Mouse (Mus musculus): ENCODE data around the gene Cd40lg. TPM values are rescaled to one million over a fixed set of nuclear protein-coding genes. Genes with fewer than 3 reads are reported as not detected.

The Cd40lg gene
- total and polyA plus RNA-seq, 2 experiments from 2014 or later, result not detected

DNA sequence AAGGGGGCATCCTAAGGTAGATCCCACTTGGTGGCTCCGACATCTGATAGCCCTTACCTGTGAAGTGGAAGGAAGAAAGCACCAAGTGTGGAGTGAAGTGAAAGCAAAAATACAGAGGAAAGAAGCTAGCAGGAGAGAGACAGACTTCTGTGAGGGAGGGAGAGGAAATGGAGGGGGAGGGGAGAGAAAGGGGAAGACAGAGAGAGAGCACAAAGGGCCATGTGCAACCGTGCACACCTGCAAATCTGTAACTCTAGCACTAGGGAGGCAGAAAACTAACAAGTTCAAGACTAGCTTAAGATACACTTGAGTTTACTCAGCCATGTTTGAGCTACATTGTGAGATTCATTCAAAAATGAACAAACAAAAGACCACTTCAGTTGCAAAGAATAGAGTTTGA lies 16.2 kb downstream of the Cd40lg start:
- no peak overlapping the region for H3K27ac ChIP-seq (ENCODE audit: low read depth)
- H3K36me3 ChIP-seq (replicated peaks; ENCODE audit: control insufficient read depth, insufficient read depth, low read length), result no peaks in the 10 kb centered on the region; the same call in 1 of the 2 replicates
- no peak overlapping the region for H3K4me3 ChIP-seq (ENCODE audit: low read depth, low read length)
- H3K4me1 ChIP-seq (ENCODE audit: control insufficient read depth, insufficient read depth), result no peaks in the 10 kb centered on the region
- DNase-seq (ENCODE audit: low spot score) (no peak), ATAC-seq (ENCODE audit: insufficient read depth, low read depth) (no peak)
- WGBS, result 57% methylated on average over 2 of the region's 2 CpGs
- no peaks in the 10 kb centered on the region for H3K9me3 ChIP-seq (replicated peaks; ENCODE audit: control insufficient read depth, low read length)
- no peak for TF ChIP-seq EP300 (IDR thresholded peaks at IDR 0.05; ENCODE audit: low read depth)
- no peak for TF ChIP-seq CTCF (IDR thresholded peaks at IDR 0.05; ENCODE audit: low read depth)
- no peak overlapping the region for H3K4me2 ChIP-seq (ENCODE audit: low read depth, low read length)
- no peaks in the 10 kb centered on the region for H3K27me3 ChIP-seq (ENCODE audit: control insufficient read depth, insufficient read depth, low read length)
- no peak overlapping the region for H3K9ac ChIP-seq (replicated peaks; ENCODE audit: low read depth, low read length)

DNA sequence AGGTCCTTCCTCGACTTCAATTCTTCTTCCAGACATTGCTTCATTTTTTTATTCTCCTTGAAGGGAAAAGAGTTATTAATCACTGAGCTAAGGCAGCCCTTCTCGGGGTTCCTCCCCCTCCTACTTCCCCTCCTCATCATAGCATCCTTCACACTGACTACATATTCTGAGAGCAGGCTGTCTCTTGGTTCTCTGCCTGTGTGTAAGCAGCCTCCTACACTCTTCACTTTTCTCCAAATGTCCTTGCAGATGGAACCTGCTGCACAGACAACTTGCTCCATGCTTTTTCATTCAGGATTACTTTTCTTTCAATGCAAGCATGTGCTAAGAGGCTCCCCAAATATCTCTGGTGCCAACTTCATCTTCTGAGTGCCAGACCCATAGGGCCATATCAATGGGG lies 21.7 kb downstream of the Cd40lg start:
- Histone ChIP-seq H3K36me3 (replicated peaks; ENCODE audit: control insufficient read depth, insufficient read depth, low read length) (peaks cover 6% of the 10 kb centered on the region), H3K27me3 (ENCODE audit: control insufficient read depth, insufficient read depth, low read length) (no peaks in the 10 kb centered on the region), H3K27ac (ENCODE audit: low read depth) (no peak overlapping the region), H3K9me3 (replicated peaks; ENCODE audit: control insufficient read depth, low read length) (no peaks in the 10 kb centered on the region), H3K4me3 (ENCODE audit: low read depth, low read length) (no peak overlapping the region), H3K4me2 (ENCODE audit: low read depth, low read length) (no peak overlapping the region), H3K4me1 (ENCODE audit: control insufficient read depth, insufficient read depth) (no peaks in the 10 kb centered on the region), H3K9ac (replicated peaks; ENCODE audit: low read depth, low read length) (no peak overlapping the region)
- ATAC-seq (ENCODE audit: insufficient read depth, low read depth) (no peak), DNase-seq (ENCODE audit: low spot score) (no peak)
- 43% methylated on average over 2 of the region's 2 CpGs for whole genome bisulfite sequencing
- TF ChIP-seq CTCF (IDR thresholded peaks at IDR 0.05; ENCODE audit: low read depth) (no peak), EP300 (IDR thresholded peaks at IDR 0.05; ENCODE audit: low read depth) (no peak)

DNA sequence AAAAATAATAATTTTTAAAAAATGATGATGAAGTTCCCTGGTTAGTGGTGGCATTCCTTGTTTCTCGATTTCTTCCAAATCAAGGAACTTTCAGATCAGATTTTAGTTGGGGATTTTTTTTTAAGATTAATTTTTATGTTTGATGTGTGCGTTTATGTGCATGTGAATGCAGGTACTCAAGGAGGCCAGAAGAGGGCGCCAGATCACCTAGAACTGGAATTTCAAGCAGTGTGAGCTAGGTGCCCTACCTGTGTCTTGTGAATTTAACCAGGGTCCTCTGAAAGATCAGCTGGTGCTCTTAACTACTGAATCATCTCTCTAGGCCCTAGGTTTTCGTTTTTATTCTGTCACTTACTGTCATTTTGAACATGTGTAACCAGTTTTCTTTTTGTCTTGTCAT lies 24.0 kb downstream of the Cd40lg start:
- Histone ChIP-seq H3K27ac (ENCODE audit: low read depth) (no peak overlapping the region), H3K9me3 (replicated peaks; ENCODE audit: control insufficient read depth, low read length) (no peaks in the 10 kb centered on the region), H3K9ac (replicated peaks; ENCODE audit: low read depth, low read length) (no peak overlapping the region), H3K27me3 (ENCODE audit: control insufficient read depth, insufficient read depth, low read length) (no peaks in the 10 kb centered on the region), H3K36me3 (replicated peaks; ENCODE audit: control insufficient read depth, insufficient read depth, low read length) (peaks cover 6% of the 10 kb centered on the region), H3K4me2 (ENCODE audit: low read depth, low read length) (no peak overlapping the region), H3K4me3 (ENCODE audit: low read depth, low read length) (no peak overlapping the region), H3K4me1 (ENCODE audit: control insufficient read depth, insufficient read depth) (no peaks in the 10 kb centered on the region)
- WGBS, result 56% methylated on average over 4 of the region's 4 CpGs
- peak; percentile 30 for TF ChIP-seq CTCF (IDR thresholded peaks at IDR 0.05; ENCODE audit: low read depth)
- TF ChIP-seq EP300 (IDR thresholded peaks at IDR 0.05; ENCODE audit: low read depth), result no peak
- no peak for DNase-seq (ENCODE audit: low spot score)
- ATAC-seq (ENCODE audit: insufficient read depth, low read depth), result no peak

DNA sequence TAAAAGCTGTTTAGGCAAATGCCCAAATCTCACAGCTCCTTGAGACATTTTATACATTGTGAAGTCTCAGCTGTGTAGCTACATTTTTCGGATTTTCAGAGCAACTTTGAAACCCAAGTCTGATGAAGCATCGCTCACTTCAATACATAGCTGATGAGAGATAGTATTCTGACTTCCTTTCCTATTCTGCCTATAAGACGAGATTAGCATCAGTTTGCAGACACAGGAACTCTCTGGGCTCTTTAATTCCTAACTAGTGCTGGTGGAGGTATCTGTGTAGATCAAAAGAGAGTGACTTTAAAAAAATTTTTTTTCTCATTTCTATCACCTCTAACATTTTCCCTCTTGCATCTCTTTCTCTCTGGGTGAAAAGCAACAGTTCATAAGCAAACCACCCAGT lies 26.6 kb downstream of the Cd40lg start:
- H3K27ac ChIP-seq (ENCODE audit: low read depth), result no peak overlapping the region
- 67% methylated on average over 3 of the region's 3 CpGs for WGBS
- no peaks in the 10 kb centered on the region for H3K4me1 ChIP-seq (ENCODE audit: control insufficient read depth, insufficient read depth)
- no peak overlapping the region for H3K9ac ChIP-seq (replicated peaks; ENCODE audit: low read depth, low read length)
- DNase-seq (ENCODE audit: low spot score), result no peak
- H3K4me2 ChIP-seq (ENCODE audit: low read depth, low read length), result no peak overlapping the region
- ATAC-seq (ENCODE audit: insufficient read depth, low read depth), result no peak
- H3K9me3 ChIP-seq (replicated peaks; ENCODE audit: control insufficient read depth, low read length), result no peaks in the 10 kb centered on the region
- no peaks in the 10 kb centered on the region for H3K27me3 ChIP-seq (ENCODE audit: control insufficient read depth, insufficient read depth, low read length)
- no peak overlapping the region for H3K4me3 ChIP-seq (ENCODE audit: low read depth, low read length)
- peaks cover 6% of the 10 kb centered on the region for H3K36me3 ChIP-seq (replicated peaks; ENCODE audit: control insufficient read depth, insufficient read depth, low read length)
- TF ChIP-seq CTCF (IDR thresholded peaks at IDR 0.05; ENCODE audit: low read depth) (no peak), EP300 (IDR thresholded peaks at IDR 0.05; ENCODE audit: low read depth) (no peak)

DNA sequence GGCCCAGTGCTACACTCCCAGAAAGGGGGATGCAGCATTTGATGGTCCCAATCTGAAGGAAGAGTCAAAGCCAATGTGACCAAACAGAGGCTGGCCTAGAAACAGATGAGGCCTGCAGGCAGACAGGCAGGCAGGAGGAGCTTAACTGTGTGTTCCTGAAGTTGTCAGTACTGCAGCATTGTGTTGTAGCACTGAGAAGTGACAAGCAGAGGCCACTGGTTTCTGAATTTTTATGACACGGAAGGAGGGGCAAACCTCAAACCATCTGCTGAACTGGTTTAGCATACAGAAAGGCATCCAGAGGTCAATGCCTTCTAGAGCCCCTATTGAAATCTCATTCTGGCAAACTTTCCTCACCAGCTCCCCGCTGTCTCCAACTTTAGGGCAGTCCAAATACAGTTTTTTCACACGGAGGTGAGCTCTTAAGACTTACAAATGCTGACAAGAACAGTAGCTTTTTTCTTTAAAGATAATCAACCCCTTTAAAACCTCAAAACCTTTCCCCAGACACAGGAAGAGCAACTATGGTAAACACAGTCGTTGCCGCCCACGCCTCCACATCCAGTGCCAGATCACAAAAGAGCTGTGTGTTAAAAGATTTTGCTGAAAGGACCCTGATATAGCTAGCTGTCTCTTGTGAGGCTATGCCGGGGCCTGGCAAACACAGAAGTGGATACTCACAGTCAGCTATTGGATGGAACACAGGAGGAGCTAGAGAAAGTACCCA lies 41.5 kb downstream of the Cd40lg start:
- H3K9ac ChIP-seq (replicated peaks; ENCODE audit: low read depth, low read length), result no peak overlapping the region
- WGBS, result 52% methylated on average over 7 of the region's 7 CpGs
- no peaks in the 10 kb centered on the region for H3K4me1 ChIP-seq (ENCODE audit: control insufficient read depth, insufficient read depth)
- no peak for TF ChIP-seq EP300 (IDR thresholded peaks at IDR 0.05; ENCODE audit: low read depth)
- TF ChIP-seq CTCF (IDR thresholded peaks at IDR 0.05; ENCODE audit: low read depth), result no peak
- no peak overlapping the region for H3K4me3 ChIP-seq (ENCODE audit: low read depth, low read length)
- ATAC-seq (ENCODE audit: insufficient read depth, low read depth) (no peak), DNase-seq (ENCODE audit: low spot score) (no peak)
- no peak overlapping the region for H3K4me2 ChIP-seq (ENCODE audit: low read depth, low read length)
- no peak overlapping the region for H3K27ac ChIP-seq (ENCODE audit: low read depth)
- no peaks in the 10 kb centered on the region for H3K9me3 ChIP-seq (replicated peaks; ENCODE audit: control insufficient read depth, low read length)
- H3K27me3 ChIP-seq (ENCODE audit: control insufficient read depth, insufficient read depth, low read length), result no peaks in the 10 kb centered on the region
- H3K36me3 ChIP-seq (replicated peaks; ENCODE audit: control insufficient read depth, insufficient read depth, low read length), result no peaks in the 10 kb centered on the region

DNA sequence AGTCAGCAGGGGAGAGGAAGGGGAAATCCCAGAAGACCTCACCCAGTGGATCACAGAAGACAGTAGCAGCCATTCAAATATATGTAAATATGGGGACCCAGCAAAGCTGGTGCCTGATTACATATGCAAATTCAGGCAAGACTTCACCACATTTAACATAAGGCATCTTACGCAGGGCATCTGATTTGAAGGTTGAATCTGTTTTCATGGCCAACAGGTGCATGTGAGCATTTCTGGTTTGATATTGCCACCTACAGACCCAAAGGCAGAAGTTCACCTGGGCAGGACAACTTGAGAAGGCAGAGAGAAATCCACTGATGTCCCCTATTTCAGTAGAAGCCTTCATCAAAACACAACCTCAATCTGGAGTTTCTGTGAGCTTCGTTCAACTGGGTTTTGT lies 48.8 kb downstream of the Cd40lg start:
- ATAC-seq (ENCODE audit: insufficient read depth, low read depth), result no peak
- 63% methylated on average over 2 of the region's 2 CpGs for WGBS
- Histone ChIP-seq H3K27me3 (ENCODE audit: control insufficient read depth, insufficient read depth, low read length) (no peaks in the 10 kb centered on the region), H3K4me2 (ENCODE audit: low read depth, low read length) (no peak overlapping the region), H3K9ac (replicated peaks; ENCODE audit: low read depth, low read length) (no peak overlapping the region), H3K9me3 (replicated peaks; ENCODE audit: control insufficient read depth, low read length) (no peaks in the 10 kb centered on the region), H3K36me3 (replicated peaks; ENCODE audit: control insufficient read depth, insufficient read depth, low read length) (no peaks in the 10 kb centered on the region), H3K4me1 (ENCODE audit: control insufficient read depth, insufficient read depth) (no peaks in the 10 kb centered on the region), H3K27ac (ENCODE audit: low read depth) (no peak overlapping the region), H3K4me3 (ENCODE audit: low read depth, low read length) (no peak overlapping the region)
- peak; percentile 29 for TF ChIP-seq CTCF (IDR thresholded peaks at IDR 0.05; ENCODE audit: low read depth)
- no peak for TF ChIP-seq EP300 (IDR thresholded peaks at IDR 0.05; ENCODE audit: low read depth)
- DNase-seq (ENCODE audit: low spot score), result no peak
